8 mouse cellular contexts compared by ENCODE assay signal in the genomic region with DNA sequence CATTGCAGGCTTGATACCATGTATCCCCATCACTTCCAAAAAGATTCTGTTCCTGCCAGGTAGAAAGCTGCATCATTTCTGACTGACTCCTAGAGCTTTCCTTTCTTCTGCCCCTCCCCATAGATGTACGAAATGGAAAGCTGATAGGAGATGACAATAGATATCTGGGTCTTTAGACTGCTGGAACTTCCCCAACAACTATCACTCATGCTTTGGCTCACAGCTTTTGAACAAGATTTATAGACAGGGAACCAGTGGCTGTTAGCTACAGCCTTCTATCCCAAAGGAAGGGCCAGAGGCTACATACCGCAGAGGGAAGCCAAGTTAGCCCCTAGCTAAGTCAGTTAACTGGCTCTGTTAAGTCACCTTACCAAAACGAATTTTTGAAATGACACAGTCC.
DNase-seq lines count a peak whose midpoint lies in the region; ATAC-seq and TF ChIP-seq lines count a peak whose summit lies in the region.

No protein-coding gene starts in this region.

- H3K4me2 ChIP-seq in heart, embryonic 13.5 days: peak overlapping the region; percentile 81
- H3K4me2 ChIP-seq in hindbrain, embryonic 11.5 days (replicated peaks; ENCODE audit: low read depth, low read length): peak overlapping the region; percentile 45
- H3K4me2 ChIP-seq in liver, postnatal 0 days (ENCODE audit: low read depth, low read length): peak overlapping the region; percentile 84

- intact Hi-C loops in heart, postnatal 25 days (cut with DNase I): loop anchor here (5.0 kb wide), 1 partner anchor 215 kb away; no protein-coding TSS in a partner anchor

- TF ChIP-seq EP300 in liver, postnatal 0 days (IDR thresholded peaks at IDR 0.05; ENCODE audit: low read depth): no peak

- peak overlapping the region; percentile 94 for H3K9ac ChIP-seq in heart, embryonic 13.5 days
- H3K9ac ChIP-seq in hindbrain, embryonic 11.5 days (ENCODE audit: low read depth, low read length): no peak overlapping the region
- H3K9ac ChIP-seq in liver, postnatal 0 days (replicated peaks): peak overlapping the region; percentile 74

- peaks cover 10% of the 10 kb centered on the region; the same call in 1 of the 2 replicates for H3K27me3 ChIP-seq in heart, embryonic 13.5 days (replicated peaks)
- no peaks in the 10 kb centered on the region for H3K27me3 ChIP-seq in hindbrain, embryonic 11.5 days (ENCODE audit: control insufficient read depth, insufficient read depth, low read length)
- no peaks in the 10 kb centered on the region for H3K27me3 ChIP-seq in liver, postnatal 0 days (ENCODE audit: insufficient read depth, low read length)

- no peak for DNase-seq in heart, postnatal 25 days (ENCODE audit: low spot score)
- DNase-seq in Muller cell, postnatal 12 days (ENCODE audit: inconsistent ontology term): peak; percentile 25
- no peak for DNase-seq in hindbrain, embryonic 11.5 days (ENCODE audit: low spot score)
- DNase-seq in liver, postnatal 0 days: no peak
- DNase-seq in cerebellum, postnatal 36 days: no peak
- DNase-seq in gastrocnemius, postnatal 10 days: no peak
- DNase-seq in right cerebral cortex, postnatal 4 days: no peak

- peaks cover 67% of the 10 kb centered on the region for H3K4me1 ChIP-seq in heart, embryonic 13.5 days
- peaks cover 2% of the 10 kb centered on the region; the same call in 1 of the 2 replicates for H3K4me1 ChIP-seq in hindbrain, embryonic 11.5 days (replicated peaks; ENCODE audit: control insufficient read depth, insufficient read depth, low read length)
- peaks cover 26% of the 10 kb centered on the region for H3K4me1 ChIP-seq in liver, postnatal 0 days (ENCODE audit: insufficient read depth)

- H3K9me3 ChIP-seq in heart, embryonic 13.5 days: no peaks in the 10 kb centered on the region
- no peaks in the 10 kb centered on the region for H3K9me3 ChIP-seq in hindbrain, embryonic 11.5 days (ENCODE audit: control insufficient read depth, low read length)
- H3K9me3 ChIP-seq in liver, postnatal 0 days (ENCODE audit: low read length): no peaks in the 10 kb centered on the region

- ATAC-seq in heart, embryonic 13.5 days (ENCODE audit: extremely low read depth, insufficient number of reproducible peaks, low FRiP score, low TSS enrichment): no peak
- no peak for ATAC-seq in hindbrain, embryonic 11.5 days (ENCODE audit: low FRiP score)
- no peak for ATAC-seq in liver, postnatal 0 days

- 38% methylated on average over 3 of the region's 3 CpGs for WGBS in heart, embryonic 13.5 days
- WGBS in hindbrain, embryonic 11.5 days: 33% methylated on average over 3 of the region's 3 CpGs
- WGBS in liver, postnatal 0 days (ENCODE audit: insufficient replicate concordance): 32% methylated on average over 3 of the region's 3 CpGs

- TF ChIP-seq CTCF in liver, postnatal 0 days (IDR thresholded peaks at IDR 0.05; ENCODE audit: low read depth): no peak

- peak overlapping the region; percentile 75 for H3K4me3 ChIP-seq in heart, embryonic 13.5 days
- peak overlapping the region; percentile 45 for H3K4me3 ChIP-seq in hindbrain, embryonic 11.5 days (ENCODE audit: low read depth, low read length)
- peak overlapping the region; percentile 67 for H3K4me3 ChIP-seq in liver, postnatal 0 days (ENCODE audit: low read depth, low read length)

- H3K27ac ChIP-seq in heart, embryonic 13.5 days (replicated peaks): peak overlapping the region; percentile 96
- H3K27ac ChIP-seq in hindbrain, embryonic 11.5 days (ENCODE audit: low read depth, low read length): no peak overlapping the region
- peak overlapping the region; percentile 92 for H3K27ac ChIP-seq in liver, postnatal 0 days (ENCODE audit: low read depth)

- no peaks in the 10 kb centered on the region for H3K36me3 ChIP-seq in heart, embryonic 13.5 days
- no peaks in the 10 kb centered on the region for H3K36me3 ChIP-seq in hindbrain, embryonic 11.5 days (ENCODE audit: control insufficient read depth, insufficient read depth, low read length)
- no peaks in the 10 kb centered on the region; the same call in 1 of the 2 replicates for H3K36me3 ChIP-seq in liver, postnatal 0 days (replicated peaks; ENCODE audit: insufficient read depth, low read length)
